Mouse (Mus musculus): ENCODE data around the gene Tmem184a.
A peak's percentile ranks its signal among the peaks of the same experiment; 100 is the strongest.

The Tmem184a gene

DNA sequence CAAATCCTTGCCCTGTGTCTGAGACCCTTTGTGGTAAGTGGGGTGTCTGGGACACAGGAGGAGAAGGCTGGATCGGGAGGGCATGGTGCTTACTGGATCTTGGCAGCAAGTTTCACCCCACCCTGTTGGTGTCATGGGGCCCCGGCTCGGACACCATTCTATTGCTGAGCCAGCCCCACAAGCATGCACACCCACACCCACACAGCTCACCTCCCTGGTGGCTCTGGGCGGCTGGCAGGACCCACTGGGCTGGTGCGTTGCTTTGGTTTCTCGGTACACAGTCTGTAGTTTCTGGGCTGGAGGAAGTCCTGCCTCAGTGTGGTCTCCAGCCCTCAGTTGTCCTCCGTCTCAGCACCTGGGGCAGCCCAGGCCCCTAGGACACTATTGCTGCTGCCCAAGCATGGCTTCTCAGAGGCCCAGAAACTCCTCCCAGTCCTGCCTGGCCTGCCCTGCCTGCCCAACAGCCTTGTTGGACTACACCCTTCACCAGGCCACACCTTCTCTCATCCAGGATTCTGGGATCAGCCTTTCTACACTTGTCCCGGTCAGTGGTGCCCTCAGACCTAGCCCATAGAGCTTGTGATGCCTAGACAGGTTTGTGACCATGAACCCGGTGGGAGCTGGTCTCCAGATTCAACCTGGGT lies at the start of gene Tmem184a:
TSS of gene Tmem184a (minus strand) at position 380 of the 644 bp plus-strand sequence.
- no peak for DNase-seq

DNA sequence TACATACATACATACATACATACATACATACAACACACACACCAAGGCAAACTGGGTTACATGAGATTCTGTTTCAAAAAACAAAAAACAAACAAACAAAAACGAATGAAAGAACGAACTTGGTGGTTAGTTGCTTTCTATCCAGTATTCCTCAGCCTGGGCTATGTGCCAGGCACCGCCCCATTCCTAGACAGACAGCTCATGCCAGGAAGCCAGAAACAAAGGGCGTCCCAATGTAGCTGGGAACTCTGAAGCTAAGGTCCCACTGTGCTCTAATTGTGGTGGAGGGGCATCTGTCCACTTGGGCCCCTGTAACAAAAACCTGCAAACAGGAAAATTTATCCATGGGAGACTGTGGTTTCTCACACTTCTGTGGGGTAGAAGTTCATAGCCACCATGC lies 43.0 kb upstream of the Tmem184a start:
- DNase-seq: no peak

DNA sequence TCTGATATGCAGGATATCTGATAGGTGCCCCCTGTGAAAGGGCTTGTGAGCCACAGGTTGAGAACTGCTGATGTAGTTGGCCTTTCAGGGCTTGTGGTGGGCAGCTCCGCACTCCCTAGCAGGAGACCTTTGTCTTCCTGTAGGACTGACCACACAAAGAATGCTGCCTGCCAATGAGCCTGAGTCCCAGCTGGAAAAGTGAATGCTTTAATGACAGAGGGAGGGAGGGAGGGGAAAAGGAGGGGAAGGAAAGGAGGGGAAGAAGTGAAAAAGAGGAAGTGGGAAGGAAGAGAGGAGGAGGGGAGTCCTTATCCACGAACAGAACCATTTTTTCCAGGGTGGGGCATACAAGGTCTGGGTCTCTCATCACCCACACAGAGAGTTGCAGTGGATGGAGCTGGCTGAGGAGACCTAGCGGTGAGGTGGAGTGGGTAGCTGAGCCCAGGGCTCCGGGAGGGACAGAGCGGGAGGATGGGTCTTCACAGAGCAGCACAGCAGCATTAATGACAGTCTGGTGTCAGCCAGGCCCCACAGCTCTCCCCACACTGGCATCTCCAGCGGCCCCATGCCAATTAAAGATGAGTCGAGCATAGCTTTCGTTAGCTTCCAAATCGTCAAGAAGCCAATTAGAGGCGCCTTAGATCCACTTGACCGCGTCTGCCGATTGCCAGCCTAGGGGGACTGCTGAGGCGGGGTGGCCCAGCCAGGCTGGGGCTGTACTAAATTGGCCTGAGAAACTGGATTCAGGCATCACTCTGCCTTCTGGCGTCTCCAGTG lies 40.8 kb upstream of the Tmem184a start:
- DNase-seq: no peak

GRCm38 (mm10) chr5:139849626-139850320 lies 30.1 kb upstream of the Tmem184a start:
- DNase-seq: no peak

GRCm38 (mm10) chr5:139839142-139839541 lies 19.4 kb upstream of the Tmem184a start:
- no peak for DNase-seq

DNA sequence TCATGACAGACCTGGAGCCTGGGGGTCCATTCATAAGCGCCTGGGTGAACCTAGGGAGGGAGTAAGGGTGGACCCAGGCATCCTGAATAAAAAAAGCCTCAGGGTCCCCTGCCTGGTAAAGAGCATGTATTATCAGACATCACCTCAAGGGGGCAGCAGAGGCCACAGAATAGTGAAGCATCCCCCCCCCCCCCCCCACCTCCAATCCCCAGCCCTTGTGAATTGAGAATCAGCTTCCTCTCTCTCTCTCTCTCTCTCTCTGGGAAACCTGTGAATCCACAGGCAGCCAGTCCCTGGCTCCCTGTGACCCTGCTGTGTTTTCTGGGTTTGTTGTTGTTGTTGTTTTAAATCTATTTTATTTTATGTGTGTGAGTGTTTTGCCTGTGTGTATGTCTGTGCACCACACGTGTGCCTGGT lies 18.8 kb upstream of the Tmem184a start:
- DNase-seq: peak; percentile 66

GRCm38 (mm10) chr5:139835706-139836105 lies 16.0 kb upstream of the Tmem184a start:
- no peak for DNase-seq

DNA sequence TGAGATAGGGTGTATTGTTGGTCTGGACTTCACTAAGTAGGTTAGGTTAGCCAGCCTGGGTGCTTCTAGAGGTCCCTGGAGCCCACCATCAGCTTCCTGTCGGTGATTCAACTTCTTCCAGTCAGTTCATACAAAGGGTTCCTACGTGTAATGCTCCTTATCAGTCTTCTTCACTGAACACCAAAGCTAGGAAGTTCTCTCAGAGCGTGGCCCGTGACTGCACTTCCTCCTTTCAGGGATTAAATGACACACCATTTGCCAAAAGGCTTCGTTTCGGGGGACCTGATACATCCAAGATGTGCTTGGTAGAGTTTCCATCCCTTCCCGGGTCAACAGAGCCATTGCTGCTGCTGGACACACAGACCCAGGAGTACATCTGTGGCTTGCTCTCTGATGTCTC lies 12.4 kb upstream of the Tmem184a start:
- DNase-seq: no peak

GRCm38 (mm10) chr5:139830734-139831133 lies 11.0 kb upstream of the Tmem184a start:
- DNase-seq: no peak

- no peak for DNase-seq
Observed at GRCm38 (mm10) chr5:139829384-139829783, 9.7 kb upstream of the Tmem184a start.

GRCm38 (mm10) chr5:139827593-139827992 lies 7.9 kb upstream of the Tmem184a start:
- DNase-seq: no peak

DNA sequence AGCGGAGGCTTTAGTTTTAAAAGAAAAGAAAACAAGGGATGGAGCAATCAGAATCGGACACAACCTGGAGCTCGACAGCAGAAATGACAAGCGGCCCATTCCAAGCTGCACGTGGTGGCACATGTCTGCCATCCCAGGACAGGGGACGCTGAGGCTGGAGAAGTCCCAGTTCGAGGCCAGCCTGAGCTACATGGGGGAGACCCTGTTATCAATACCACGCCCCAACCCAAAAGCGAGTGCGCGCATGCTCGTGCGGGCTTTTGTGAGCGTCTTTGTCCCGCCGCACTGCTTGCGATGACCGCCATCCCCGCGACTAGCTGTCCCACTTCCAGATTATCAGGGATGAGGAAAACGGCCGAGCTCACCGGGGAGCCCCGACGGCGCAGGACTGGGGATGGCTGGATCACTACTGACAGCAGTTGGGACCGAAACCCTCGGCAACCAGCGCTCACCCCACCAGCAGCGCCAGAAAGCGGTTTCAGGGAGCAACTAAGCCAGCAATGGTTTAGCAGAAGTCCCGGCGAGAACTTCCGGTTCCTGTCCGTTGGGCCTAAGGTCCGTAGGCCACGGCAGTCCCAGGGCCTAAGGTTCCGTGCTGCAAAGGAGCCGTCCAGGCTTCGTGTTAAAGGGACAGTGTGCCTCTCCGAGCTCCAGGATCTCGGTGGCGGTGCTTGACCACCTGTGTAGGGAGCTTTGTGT lies 6.8 kb upstream of the Tmem184a start, which contains the start of the genes Gm26938 and Psmg3:
TSS of gene Gm26938 (minus strand) at position 51 of the 699 bp plus-strand sequence.
TSS of gene Psmg3 (minus strand) at position 529 of the 699 bp plus-strand sequence.
- peak; percentile 85 for DNase-seq

DNA sequence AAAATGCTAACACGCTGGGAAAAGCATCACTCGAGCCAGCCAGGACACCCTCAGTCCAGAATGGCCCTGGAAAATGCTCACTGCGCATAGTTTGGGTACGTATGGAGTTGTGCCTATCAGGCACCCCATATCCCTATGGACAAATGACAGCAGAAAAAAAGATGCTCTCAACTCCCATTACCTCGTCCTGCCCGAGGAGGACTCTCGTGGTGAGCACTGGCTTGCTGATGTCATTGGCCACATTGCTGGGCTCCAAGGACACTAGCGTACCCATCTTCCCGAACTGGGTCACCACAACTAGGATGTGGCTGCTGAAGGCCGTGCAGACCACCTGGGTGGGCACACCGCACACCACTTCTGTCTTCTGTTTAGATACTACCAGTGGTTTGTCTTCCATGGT lies 6.2 kb upstream of the Tmem184a start:
- DNase-seq: no peak

DNA sequence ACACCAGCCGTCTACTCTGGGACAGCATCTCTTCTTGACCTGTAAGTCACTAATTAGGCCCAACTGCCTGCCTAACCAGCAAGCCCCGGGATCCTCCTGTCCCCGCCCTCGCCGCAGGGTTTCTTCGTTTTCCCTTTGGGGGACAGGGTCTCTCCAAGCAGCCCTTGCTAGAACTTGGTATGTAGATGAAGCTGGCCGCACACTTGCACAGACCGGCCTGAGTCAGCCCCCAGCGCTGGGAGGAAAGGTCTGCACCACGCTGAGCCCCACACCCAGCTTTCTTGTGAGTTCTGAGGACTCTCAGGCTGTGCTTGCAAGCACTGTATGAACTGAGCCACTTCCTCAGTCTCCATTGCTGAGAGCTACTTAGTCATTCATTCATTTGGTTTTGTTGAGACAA lies 4.8 kb upstream of the Tmem184a start:
- DNase-seq: no peak

DNA sequence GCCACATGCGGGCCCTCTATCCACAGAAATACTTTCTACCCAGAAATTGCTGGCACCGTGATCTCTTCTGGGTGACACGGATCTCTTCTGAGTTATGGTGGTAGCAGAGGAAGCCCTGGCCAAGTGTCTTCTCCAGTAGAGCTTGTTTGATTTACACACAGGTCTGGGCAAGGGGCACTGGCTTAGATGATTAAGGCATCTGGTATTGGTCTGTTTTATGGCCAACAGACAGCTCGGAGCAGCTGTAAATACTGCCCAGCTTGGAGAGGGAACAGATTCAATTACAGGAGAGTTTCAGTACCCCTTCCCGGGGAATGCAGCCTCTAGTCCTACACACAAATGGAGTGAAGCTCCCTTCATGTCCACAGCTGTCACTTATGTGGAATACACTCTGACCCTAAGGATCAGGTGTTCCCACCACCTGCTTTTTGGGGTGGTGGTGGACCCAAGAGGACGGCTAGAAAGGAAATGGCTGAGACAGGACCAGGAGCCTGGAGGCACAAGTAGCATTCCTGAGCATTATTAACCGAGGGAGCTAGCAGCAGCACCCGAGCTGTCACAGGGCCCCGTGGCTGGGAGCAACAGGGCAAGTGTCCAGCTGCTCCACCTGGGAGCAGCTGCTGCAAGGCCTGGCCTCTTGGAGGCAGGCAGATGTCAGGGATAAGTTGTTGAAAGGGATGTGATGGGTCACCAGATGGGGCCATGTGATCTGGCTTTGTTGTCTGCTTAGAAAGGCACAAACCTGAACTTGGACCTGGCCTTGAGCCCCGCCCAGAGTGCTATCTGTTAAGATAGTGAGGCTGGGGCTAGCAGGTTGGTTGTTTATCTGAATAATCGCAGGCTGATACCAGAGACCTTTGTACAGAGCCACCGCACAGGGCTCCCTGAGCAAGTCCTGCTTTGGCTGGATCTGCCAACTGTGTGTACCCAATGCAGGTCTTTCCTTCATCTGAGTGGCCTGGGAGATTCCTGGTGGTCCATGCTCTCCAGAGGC lies 2.0 kb upstream of the Tmem184a start:
- no peak for DNase-seq

DNA sequence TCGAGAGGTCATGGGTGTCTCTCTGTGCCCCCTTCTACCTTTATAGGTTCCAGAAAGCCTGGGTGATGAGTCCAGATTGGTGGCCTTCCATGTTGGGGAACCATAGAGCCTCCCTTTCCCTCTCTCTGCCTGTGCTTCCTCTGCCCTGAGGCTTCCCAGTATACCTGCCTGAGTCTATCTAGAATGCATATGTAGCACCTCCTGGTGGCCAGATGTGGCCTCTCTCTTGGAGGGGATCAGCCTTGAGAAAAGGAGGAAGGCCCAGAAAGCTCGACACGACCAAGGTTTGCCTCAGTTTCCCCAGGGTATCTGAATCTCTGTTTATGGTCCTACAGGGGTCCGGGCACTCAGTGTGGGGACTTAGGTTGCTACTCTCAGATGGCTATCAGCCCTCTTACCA lies 916 bp downstream of the Tmem184a start:
- DNase-seq: peak; percentile 87

GRCm38 (mm10) chr5:139818056-139818455 lies 1.7 kb downstream of the Tmem184a start:
- DNase-seq: no peak

- peak; percentile 71 for DNase-seq
Observed at GRCm38 (mm10) chr5:139817292-139817691, 2.4 kb downstream of the Tmem184a start.

DNA sequence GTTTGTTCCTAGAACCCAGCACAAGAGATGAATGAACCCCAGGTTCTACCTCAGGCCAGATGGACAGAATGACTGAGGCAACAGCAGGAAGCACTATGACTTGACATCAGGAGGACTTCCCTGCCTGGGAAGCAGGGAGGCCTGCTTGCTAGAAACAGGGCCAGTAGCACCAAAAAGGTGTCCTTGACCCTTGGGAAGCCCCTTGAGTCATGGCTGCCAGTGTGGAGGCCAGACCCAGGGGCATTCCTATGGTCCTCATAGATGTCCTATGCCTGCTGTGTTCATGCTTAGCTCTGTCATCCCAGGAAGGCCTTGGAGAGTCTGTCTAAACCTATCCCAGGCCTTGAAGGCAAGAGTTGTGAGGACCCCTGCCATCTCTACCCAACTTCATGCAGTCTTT lies 3.3 kb downstream of the Tmem184a start:
- DNase-seq: no peak

GRCm38 (mm10) chr5:139815964-139816363 lies 3.8 kb downstream of the Tmem184a start:
- no peak for DNase-seq

DNA sequence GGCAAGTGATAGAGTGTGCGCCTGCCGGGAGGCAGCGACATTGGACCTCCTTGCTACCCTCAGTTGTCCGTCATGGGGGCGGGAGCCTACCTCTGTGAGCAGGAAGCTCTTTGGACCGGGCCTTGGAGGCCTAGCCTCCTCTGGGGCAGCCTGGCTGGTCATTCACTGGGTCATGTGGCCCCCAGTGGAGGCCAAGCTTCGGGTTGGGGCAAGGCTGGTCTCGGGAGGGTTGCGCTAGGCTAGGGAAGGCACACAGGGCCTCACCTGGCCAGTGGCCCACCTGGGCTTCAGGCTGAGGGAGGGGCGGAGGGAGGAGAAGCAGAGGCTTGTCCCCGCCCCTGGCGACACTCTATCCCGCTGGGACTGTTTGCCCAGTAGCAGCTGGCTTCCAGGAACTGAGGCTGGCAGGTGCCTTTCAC lies 5.7 kb downstream of the Tmem184a start:
- DNase-seq: no peak

DNA sequence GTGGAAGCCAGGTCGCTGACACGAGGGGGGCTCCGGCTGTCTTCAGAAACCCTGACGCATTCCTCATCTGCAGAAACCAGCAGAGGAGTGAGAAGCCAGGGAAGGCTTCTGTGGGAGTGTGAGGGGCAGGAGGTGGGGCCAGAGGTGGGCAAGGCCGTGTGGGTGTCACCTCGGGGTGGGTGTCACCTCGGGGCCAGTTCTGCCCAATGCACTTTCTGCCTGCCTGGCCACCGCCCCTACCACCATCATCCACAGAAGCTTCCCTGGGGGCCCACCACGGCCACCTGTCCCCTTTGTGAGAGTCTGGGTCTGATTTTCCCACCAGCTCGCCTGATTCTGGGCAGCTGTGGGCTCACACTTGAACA lies 6.6 kb downstream of the Tmem184a start:
- no peak for DNase-seq
